Mouse (Mus musculus) adrenal gland, postnatal 36 days (tissue): ENCODE measurements around the gene Pcbp3. TPM values are rescaled to one million over a fixed set of nuclear protein-coding genes. Genes with fewer than 3 reads are reported as not detected.

ENCODE experiments used
- DNase-seq, 2 experiments: peaks; one replicate each; pipeline ENCODE4 v3.0.0; 2021; ENCODE audit warnings: mixed read lengths in 1 of 2
- total RNA-seq, 2 experiments: library from RNA; stranded (reverse); gene quantifications; 2 replicates each; pipeline ENCODE4 v1.2.3; 2021

Pcbp3 gene
- total RNA-seq, 2 experiments from 2014 or later: 22.9 to 32.9 TPM

- peak; percentile 81 to 85 for DNase-seq
These were observed 30.6 kb downstream of the Pcbp3 start for GRCm38 (mm10) chr10:76931122-76931521.

GRCm38 (mm10) chr10:76924441-76924840, 37.2 kb downstream of the Pcbp3 start:
- no peak for DNase-seq

DNA sequence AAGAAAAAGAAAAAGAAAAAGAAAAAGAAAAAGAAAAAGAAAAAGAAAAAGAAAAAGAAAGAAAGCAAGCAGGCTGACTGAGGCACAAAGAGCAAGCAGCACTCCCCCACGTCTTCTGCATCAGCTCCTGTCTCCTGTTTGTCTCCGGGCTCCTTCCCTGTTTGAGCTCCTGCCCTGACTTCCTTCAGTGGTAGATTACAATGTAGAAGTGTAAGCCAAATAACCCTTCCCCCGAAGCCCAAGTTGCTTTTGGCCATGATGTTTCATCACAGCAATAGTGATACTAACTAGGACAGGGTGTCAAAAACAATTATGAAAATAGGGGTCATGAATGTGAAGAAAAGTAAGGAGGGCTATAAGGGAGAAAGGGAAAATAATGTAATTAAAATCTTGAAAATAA, 43.6 kb downstream of the Pcbp3 start:
- no peak for DNase-seq

DNA sequence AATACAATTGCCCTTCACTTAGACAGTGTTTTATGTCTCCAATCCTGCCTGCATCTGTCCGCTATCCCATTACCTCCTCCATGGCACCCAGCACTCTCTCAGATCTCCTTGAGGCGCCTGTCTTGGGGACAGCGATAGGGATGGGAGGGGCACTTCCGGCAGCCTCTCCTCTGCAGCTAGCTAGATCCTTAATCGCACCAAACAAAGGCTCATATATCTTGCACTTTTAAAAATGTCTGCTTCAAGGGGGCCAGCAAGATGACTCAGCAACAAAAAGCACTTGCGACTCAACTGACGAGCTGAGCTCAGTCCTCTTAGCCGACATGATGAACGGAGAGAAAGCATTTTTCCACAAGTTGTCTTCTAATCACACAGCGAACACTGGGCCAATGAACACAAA, 55.3 kb downstream of the Pcbp3 start:
- peak in 1 of 2 experiments; percentile 20 for DNase-seq

GRCm38 (mm10) chr10:76905935-76906341, 55.7 kb downstream of the Pcbp3 start:
- DNase-seq: peak in 1 of 2 experiments; percentile 13

GRCm38 (mm10) chr10:76903694-76904093, 58.0 kb downstream of the Pcbp3 start:
- no peak for DNase-seq

GRCm38 (mm10) chr10:76903099-76903498, 58.6 kb downstream of the Pcbp3 start:
- peak; percentile 40 to 49 for DNase-seq

DNA sequence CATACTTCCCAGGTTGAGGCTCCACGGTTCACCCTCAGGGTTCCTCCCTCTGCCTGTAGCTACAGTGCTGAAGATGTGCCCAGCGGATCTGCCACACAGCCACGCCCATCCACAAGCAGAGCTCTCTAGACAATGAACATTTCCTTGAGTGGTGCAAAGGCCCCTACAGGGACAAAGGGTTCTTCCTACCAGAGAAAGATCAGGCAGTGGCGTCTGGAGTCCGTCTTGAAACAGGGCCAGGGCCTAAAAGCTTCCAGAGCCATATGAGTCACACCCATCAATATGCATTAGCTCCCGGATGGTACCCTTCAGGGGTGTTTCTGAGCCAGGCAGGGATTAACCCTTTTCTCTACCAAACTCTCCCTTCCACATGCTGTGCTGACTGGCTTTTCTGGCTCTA, 59.1 kb downstream of the Pcbp3 start:
- peak; percentile 66 to 70 for DNase-seq

DNA sequence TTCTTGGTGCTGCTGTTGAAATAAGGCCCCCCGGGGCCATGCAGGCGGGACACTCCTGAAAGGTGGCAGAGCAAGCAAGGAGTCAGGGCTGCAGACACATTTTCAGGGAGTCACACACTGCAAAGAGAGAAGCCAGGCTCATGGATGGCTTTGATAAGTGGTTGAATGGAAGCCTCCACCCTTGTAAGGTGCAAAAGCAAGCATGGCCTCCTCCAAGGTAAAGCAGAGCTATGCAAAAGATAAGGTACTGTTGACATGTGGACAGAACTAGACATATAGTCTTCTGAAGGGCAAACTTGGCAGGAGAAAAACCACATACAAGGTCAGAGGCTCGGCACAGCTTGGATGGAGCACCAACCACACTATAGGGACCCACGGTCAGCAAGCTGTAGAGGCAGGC, 63.3 kb downstream of the Pcbp3 start:
- no peak for DNase-seq

DNA sequence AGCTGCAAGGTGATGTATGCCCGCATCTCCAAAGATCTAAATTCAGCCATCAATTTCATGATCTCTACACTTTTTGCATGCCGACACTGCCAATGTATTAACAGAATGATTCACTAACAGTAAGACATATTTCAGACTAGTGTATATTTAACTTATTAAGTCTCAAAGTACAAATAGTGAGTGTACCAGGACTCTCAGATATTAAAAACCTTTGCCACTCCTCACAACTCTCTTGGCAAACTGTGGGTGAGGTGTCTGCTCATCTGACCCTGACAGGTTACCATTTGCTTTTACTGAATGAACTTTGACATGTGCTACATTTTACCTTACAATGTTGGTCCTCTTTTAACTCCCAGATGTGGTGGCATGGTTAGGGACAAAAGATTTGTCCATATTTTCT, 70.2 kb downstream of the Pcbp3 start:
- no peak for DNase-seq

DNA sequence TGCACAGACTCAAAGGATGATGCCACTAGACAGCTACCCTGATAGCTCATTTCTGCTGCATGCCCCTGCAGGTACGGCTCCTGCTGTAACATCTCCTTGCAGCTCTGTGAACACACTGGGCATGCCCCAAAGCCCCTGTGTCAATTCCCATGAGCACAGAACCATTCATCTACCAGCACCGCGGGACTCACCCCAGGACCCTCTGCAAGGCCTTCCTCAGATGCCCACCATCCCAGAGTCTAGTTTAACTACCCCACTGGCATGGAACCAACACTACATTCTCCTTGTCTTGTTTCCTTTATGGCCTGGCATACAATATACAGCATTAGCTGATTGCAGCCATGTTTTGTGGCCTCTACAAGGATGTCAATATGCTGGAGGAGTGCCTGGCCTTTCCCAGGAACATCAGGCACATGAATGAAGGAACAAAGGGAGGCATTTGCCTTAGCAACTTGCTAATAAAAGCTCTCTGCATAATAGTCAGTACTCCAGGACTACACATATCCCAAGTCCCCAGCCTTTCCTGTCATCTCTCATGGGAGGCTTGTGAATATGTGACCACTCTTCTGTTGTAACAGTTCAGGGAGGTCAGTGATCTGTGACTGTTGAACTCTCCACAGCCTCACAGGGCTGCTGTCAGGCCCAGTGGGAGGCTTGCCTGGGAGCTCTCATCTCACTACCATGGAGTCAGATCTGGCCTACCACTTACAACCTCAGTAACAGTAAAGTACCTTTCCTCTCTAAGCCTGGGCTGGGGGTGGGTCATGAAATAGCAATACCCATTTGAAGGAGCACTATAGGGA, 78.0 kb downstream of the Pcbp3 start:
- no peak for DNase-seq

GRCm38 (mm10) chr10:76882644-76883441, 78.8 kb downstream of the Pcbp3 start:
- DNase-seq: no peak

DNA sequence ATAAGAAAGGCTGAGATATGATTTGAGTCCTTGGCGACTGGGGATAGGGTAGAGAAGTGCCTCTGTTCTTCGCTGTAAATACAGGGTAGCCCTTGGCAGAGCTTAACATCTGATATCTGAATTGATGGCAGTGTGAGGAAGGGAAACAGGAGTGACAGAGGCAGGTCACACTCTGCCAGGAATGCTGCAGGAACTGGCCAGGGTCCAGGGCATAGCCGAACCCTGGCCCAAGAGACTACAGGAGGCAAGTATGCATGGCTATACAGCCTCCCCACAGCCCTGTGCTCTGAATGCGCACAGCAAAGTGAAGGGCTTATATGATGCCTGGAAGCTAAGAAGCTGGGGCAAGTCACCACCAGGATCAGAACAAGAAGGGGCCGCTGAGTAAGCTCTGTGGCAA, 79.8 kb downstream of the Pcbp3 start:
- DNase-seq: no peak

DNA sequence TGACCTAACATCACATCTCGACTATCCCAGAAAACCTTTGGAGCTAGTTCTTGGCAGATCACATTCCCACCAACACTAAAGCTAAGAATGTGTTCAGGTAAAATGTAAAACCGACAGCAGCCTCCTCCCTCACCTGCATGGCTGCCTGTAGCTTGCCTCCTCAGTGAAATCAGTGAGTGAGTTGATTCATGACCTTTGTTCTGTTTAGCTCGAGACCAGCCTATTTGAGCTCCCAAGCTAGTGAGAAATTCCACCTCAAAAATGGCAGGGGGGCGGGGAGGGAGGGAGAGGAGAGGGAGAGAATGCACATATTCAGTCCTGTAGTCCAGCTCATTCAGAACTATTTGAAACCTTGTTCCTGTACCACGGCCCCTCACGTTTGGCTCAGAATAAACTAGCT, 86.4 kb downstream of the Pcbp3 start:
- no peak for DNase-seq

- no peak for DNase-seq
These were observed 86.8 kb downstream of the Pcbp3 start for GRCm38 (mm10) chr10:76874879-76875278.

DNA sequence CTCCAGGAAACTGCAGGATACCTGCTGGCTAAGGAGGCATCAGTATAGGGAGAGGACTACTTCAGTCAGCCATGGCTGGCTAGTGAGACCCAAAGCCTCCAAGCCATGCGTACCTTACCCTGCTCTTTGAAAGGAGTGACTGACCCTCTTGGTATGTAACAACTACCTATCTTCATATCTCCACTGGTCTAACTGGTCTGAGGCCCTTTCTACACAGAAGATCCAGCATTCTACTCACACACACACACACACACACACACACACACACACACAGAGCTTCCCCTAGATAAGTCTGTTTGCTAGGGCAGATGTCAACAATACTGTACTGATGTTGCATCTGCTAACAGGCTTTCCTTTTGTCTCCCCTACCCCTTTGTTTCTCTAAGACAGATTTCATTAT, 87.3 kb downstream of the Pcbp3 start:
- DNase-seq: no peak

- DNase-seq: peak; percentile 19 to 30
These were observed 87.7 kb downstream of the Pcbp3 start for GRCm38 (mm10) chr10:76873948-76874347.

DNA sequence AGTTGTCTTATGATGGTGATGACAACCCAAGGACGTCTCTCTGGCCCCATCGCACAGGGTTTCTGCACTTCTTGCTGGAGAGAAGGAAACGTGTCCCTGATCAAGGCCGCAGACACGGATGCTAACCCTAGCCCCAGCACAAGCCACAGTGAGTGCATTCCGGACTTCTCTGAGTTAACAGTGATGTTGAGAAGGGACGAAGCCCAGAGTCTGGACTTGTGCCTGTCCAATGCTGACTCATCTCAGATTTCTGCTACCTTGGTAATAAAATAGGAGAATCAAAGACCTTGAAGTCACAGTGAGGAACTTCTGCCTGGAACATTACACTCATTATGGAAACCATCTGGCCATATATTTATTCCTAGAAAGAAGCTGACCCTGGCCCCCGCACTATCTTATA, 89.0 kb downstream of the Pcbp3 start:
- DNase-seq: peak; percentile 64 to 68

DNA sequence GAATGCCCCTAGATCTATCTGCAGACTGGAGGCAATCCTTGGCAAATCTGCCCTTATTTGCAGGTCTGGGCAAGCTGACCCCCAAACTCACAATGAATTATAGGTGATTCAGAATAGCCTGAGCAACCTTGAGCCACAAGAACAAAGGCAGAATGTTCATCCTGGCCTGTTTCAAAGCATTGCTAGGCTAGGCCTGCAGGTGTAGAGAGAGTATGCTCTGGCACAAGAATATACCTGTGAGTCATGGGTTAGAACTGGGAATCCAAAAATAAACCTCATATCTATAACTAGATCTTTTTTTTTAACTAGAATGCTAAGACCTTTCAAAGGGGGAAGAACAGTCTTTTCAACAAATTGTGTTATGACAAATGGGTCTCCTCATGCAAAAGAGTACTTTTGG, 95.8 kb downstream of the Pcbp3 start:
- no peak for DNase-seq

- no peak for DNase-seq
These were observed 100.7 kb downstream of the Pcbp3 start for GRCm38 (mm10) chr10:76860998-76861397.

DNA sequence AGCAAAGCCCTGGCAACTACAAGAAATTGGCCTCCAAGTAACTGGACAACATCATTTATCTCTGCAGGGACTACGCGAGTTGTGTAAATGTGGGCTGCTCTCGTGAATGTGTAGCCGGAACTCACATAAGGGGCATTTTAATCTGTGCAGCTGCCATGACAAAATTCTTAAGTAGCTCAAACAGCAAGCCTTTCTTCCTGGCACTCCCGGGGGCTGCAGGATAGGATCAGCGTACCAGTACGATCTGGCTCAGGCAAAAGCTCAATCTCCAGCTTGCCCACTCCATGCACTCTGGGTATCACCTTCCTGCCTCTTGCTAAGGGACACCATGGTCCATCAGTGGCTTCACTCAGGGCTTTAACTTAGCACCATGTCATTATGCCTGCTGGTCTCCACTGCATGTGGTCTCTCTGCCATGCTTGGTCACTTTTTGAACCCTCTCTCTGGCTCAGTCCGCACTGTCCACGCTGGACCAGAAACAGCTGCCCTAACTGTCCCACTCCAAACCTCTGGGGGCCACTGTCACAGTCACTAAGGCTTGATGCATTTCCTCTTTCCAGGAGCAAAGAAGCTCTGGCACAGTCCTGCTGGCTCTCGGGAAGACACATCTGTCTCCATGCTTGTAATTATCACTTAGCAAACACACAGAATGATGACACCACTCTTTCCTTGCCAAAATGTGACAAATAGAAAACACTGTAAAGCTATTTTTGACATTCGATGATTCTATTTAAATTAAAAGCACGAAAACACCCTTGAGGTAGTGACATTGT, 102.1 kb downstream of the Pcbp3 start:
- DNase-seq: no peak

- no peak for DNase-seq
These were observed 103.8 kb downstream of the Pcbp3 start for GRCm38 (mm10) chr10:76857879-76858278.

DNA sequence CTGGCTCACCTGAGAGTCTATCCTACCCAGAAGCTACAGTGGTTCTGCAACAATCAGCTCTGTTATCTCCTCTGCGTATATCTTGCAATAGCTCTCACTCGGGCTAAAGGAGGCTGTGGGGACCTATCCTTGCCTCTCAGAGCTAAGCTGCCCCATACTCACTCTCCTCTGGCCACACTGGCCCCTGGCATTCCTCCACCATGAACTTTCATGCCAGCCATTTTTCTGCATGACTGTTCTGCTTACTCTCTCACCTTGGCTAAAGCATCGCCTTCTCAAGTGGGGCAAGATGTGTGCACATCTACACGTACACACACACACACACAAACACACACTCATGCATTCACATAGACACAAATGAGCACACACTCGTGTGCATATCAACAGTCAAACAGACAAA, 115.2 kb downstream of the Pcbp3 start:
- no peak for DNase-seq
